Mouse (Mus musculus): ENCODE measurements at regions not wholly inside any gene's neighbourhood (a gene's known extent, or its start where the extent isn't known, plus 50 kb on each side); places are given as distances from the start of the nearest gene placed in this dataset.
"Not testable (repeated sequence)": the region's sequence is repeated elsewhere in the genome, so short reads cannot be mapped to it uniquely, and the experiment has no call there.

- ATAC-seq = no peak
- H3K4me2 ChIP-seq (replicated peaks; ENCODE audit: low read depth, low read length) = no peak overlapping the region
These were observed 311.8 kb upstream of the Rgma start for GRCm38 (mm10) chr7:73063556-73063955.

GRCm38 (mm10) chr7:73068534-73068933, 306.8 kb upstream of the Rgma start:
- DNase-seq (ENCODE audit: low spot score) (no peak), ATAC-seq (no peak)
- Histone ChIP-seq H3K27ac (ENCODE audit: low read length) (no peak overlapping the region), H3K9ac (replicated peaks; ENCODE audit: low read depth) (no peak overlapping the region), H3K4me3 (ENCODE audit: low read depth, low read length) (no peak overlapping the region), H3K27me3 (replicated peaks; ENCODE audit: insufficient read depth, low read length) (no peaks in the 10 kb centered on the region), H3K36me3 (ENCODE audit: insufficient read depth, low read length) (no peaks in the 10 kb centered on the region), H3K4me1 (ENCODE audit: insufficient read depth, low read depth, low read length) (no peaks in the 10 kb centered on the region), H3K9me3 (ENCODE audit: low read length) (no peaks in the 10 kb centered on the region), H3K4me2 (replicated peaks; ENCODE audit: low read depth, low read length) (no peak overlapping the region)
- WGBS = 73% methylated on average over 1 of the region's 1 CpGs
- TF ChIP-seq EP300 (IDR thresholded peaks at IDR 0.05) (no peak), CTCF (IDR thresholded peaks at IDR 0.05) (no peak)

More at GRCm38 (mm10) chr7:73063556-73063955, 311.8 kb upstream of the Rgma start:
- no peaks in the 10 kb centered on the region for H3K36me3 ChIP-seq (ENCODE audit: insufficient read depth, low read length)
- H3K9ac ChIP-seq (replicated peaks; ENCODE audit: low read depth) = no peak overlapping the region
- H3K4me3 ChIP-seq (ENCODE audit: low read depth, low read length) = no peak overlapping the region
- DNase-seq (ENCODE audit: low spot score) = no peak
- H3K4me1 ChIP-seq (ENCODE audit: insufficient read depth, low read depth, low read length) = no peaks in the 10 kb centered on the region
- H3K27me3 ChIP-seq (replicated peaks; ENCODE audit: insufficient read depth, low read length) = no peaks in the 10 kb centered on the region
- 81% methylated on average over 3 of the region's 3 CpGs for WGBS
- TF ChIP-seq EP300 (IDR thresholded peaks at IDR 0.05) (no peak), CTCF (IDR thresholded peaks at IDR 0.05) (no peak)
- no peak overlapping the region for H3K27ac ChIP-seq (ENCODE audit: low read length)
- H3K9me3 ChIP-seq (ENCODE audit: low read length) = no peaks in the 10 kb centered on the region

- 14% methylated on average over 4 of the region's 4 CpGs for WGBS
- DNase-seq (ENCODE audit: low spot score) (peak; percentile 23), ATAC-seq (no peak)
- Histone ChIP-seq H3K36me3 (ENCODE audit: insufficient read depth, low read length) (no peaks in the 10 kb centered on the region), H3K27me3 (replicated peaks; ENCODE audit: insufficient read depth, low read length) (no peaks in the 10 kb centered on the region), H3K9me3 (ENCODE audit: low read length) (no peaks in the 10 kb centered on the region), H3K4me3 (ENCODE audit: low read depth, low read length) (no peak overlapping the region), H3K27ac (ENCODE audit: low read length) (no peak overlapping the region), H3K9ac (replicated peaks; ENCODE audit: low read depth) (no peak overlapping the region), H3K4me1 (ENCODE audit: insufficient read depth, low read depth, low read length) (no peaks in the 10 kb centered on the region), H3K4me2 (replicated peaks; ENCODE audit: low read depth, low read length) (no peak overlapping the region)
- no peak for TF ChIP-seq EP300 (IDR thresholded peaks at IDR 0.05)
- no peak for TF ChIP-seq CTCF (IDR thresholded peaks at IDR 0.05)
These were observed 306.0 kb upstream of the Rgma start for GRCm38 (mm10) chr7:73069352-73069751.

GRCm38 (mm10) chr7:73075391-73075790, 299.9 kb upstream of the Rgma start:
- not testable (repeated sequence) for H3K9ac ChIP-seq (replicated peaks; ENCODE audit: low read depth); ATAC-seq; H3K27me3 ChIP-seq (replicated peaks; ENCODE audit: insufficient read depth, low read length); H3K36me3 ChIP-seq (ENCODE audit: insufficient read depth, low read length); H3K4me3 ChIP-seq (ENCODE audit: low read depth, low read length); DNase-seq (ENCODE audit: low spot score); H3K27ac ChIP-seq (ENCODE audit: low read length); H3K9me3 ChIP-seq (ENCODE audit: low read length); H3K4me2 ChIP-seq (replicated peaks; ENCODE audit: low read depth, low read length); H3K4me1 ChIP-seq (ENCODE audit: insufficient read depth, low read depth, low read length)
- 95% methylated on average over 7 of the region's 7 CpGs for WGBS

GRCm38 (mm10) chr7:73087496-73088185, 287.7 kb upstream of the Rgma start:
- TF ChIP-seq EP300 (IDR thresholded peaks at IDR 0.05) = no peak
- TF ChIP-seq CTCF (IDR thresholded peaks at IDR 0.05) = no peak
- ATAC-seq = no peak
- Histone ChIP-seq H3K27ac (ENCODE audit: low read length) (no peak overlapping the region), H3K4me3 (ENCODE audit: low read depth, low read length) (no peak overlapping the region), H3K9me3 (ENCODE audit: low read length) (no peaks in the 10 kb centered on the region), H3K4me1 (ENCODE audit: insufficient read depth, low read depth, low read length) (no peaks in the 10 kb centered on the region), H3K4me2 (replicated peaks; ENCODE audit: low read depth, low read length) (no peak overlapping the region), H3K36me3 (ENCODE audit: insufficient read depth, low read length) (no peaks in the 10 kb centered on the region), H3K27me3 (replicated peaks; ENCODE audit: insufficient read depth, low read length) (no peaks in the 10 kb centered on the region), H3K9ac (replicated peaks; ENCODE audit: low read depth) (no peak overlapping the region)
- 78% methylated on average over 10 of the region's 10 CpGs for WGBS
- no peak for DNase-seq (ENCODE audit: low spot score)

GRCm38 (mm10) chr7:73088321-73088720, 287.0 kb upstream of the Rgma start:
- no peaks in the 10 kb centered on the region for H3K27me3 ChIP-seq (replicated peaks; ENCODE audit: insufficient read depth, low read length)
- 84% methylated on average over 8 of the region's 8 CpGs for WGBS
- H3K36me3 ChIP-seq (ENCODE audit: insufficient read depth, low read length) = no peaks in the 10 kb centered on the region
- ATAC-seq (no peak), DNase-seq (ENCODE audit: low spot score) (no peak)
- H3K4me2 ChIP-seq (replicated peaks; ENCODE audit: low read depth, low read length) = no peak overlapping the region
- H3K9me3 ChIP-seq (ENCODE audit: low read length) = no peaks in the 10 kb centered on the region
- no peaks in the 10 kb centered on the region for H3K4me1 ChIP-seq (ENCODE audit: insufficient read depth, low read depth, low read length)
- TF ChIP-seq CTCF (IDR thresholded peaks at IDR 0.05) (no peak), EP300 (IDR thresholded peaks at IDR 0.05) (no peak)
- no peak overlapping the region for H3K9ac ChIP-seq (replicated peaks; ENCODE audit: low read depth)
- H3K27ac ChIP-seq (ENCODE audit: low read length) = no peak overlapping the region
- H3K4me3 ChIP-seq (ENCODE audit: low read depth, low read length) = no peak overlapping the region

GRCm38 (mm10) chr7:73091758-73092157, 283.6 kb upstream of the Rgma start:
- TF ChIP-seq EP300 (IDR thresholded peaks at IDR 0.05) (no peak), CTCF (IDR thresholded peaks at IDR 0.05) (no peak)
- Histone ChIP-seq H3K36me3 (ENCODE audit: insufficient read depth, low read length) (no peaks in the 10 kb centered on the region), H3K4me3 (ENCODE audit: low read depth, low read length) (no peak overlapping the region), H3K27me3 (replicated peaks; ENCODE audit: insufficient read depth, low read length) (no peaks in the 10 kb centered on the region), H3K9me3 (ENCODE audit: low read length) (no peaks in the 10 kb centered on the region), H3K4me1 (ENCODE audit: insufficient read depth, low read depth, low read length) (no peaks in the 10 kb centered on the region), H3K27ac (ENCODE audit: low read length) (no peak overlapping the region), H3K9ac (replicated peaks; ENCODE audit: low read depth) (no peak overlapping the region), H3K4me2 (replicated peaks; ENCODE audit: low read depth, low read length) (no peak overlapping the region)
- DNase-seq (ENCODE audit: low spot score) = no peak
- ATAC-seq = no peak
- 89% methylated on average over 3 of the region's 3 CpGs for WGBS
